Mouse (Mus musculus) CD8-positive naive resting alpha-beta T cell, adult 2 months (primary cell): ENCODE results near the gene Elovl3.
"Not testable (repeated sequence)": the region's sequence is repeated elsewhere in the genome, so short reads cannot be mapped to it uniquely, and the experiment has no call there.

Experiments
- DNase-seq, 2 experiments: peaks; one replicate each; pipeline ENCODE4 v3.0.0; 2022; ENCODE audit warnings: low read depth in 2 of 2, low spot score in 2 of 2

Gene Elovl3

GRCm38 (mm10) chr19:46135297-46135696 is 3.6 kb downstream of the Elovl3 start:
- peak; percentile 77 to 90 for DNase-seq

DNA sequence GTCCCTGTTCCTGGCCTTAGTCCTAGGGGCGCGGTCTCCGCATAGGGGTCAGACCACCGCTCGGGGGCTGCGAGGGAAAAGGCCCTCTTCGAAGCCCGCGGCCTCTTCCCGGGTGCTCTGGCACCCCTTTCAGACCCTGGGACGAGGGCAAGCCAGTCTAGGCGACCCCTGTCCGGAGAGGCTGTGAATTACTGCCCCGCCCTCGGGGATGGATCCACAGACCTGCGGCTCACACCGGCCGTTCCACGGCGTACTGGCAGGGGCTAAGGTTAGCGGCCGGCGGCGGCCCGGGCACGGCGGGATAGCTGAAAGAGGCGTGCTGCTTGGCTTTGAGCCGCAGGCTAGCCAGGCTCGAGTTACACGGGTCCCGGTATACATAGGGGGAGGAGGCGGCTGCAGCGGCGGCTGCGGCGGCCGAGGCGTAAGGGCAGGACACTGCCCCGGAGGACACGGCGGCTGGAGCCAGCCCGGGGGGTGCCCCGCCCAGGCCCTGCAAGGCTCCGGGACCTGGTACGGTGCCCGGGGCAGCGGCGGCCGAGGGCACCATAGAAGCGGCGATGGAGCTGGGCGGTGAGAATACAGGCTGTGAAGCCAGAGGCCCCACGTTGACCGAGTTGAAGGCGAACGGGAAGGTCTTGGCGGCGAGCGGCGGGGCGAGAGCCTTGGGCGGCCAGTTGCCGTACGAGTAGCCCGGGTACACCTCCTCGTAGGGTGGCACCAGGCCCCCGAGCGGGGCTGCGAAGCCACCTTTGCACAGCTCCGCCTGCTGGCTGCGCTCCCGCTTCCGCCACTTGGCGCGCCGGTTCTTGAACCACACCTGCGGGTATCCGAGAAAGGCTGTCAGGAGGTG is 4.3 kb downstream of the Elovl3 start:
- DNase-seq = peak; percentile 66 to 78

- peak; percentile 77 to 87 for DNase-seq
These were observed 5.2 kb downstream of the Elovl3 start for GRCm38 (mm10) chr19:46136639-46137580.

DNA sequence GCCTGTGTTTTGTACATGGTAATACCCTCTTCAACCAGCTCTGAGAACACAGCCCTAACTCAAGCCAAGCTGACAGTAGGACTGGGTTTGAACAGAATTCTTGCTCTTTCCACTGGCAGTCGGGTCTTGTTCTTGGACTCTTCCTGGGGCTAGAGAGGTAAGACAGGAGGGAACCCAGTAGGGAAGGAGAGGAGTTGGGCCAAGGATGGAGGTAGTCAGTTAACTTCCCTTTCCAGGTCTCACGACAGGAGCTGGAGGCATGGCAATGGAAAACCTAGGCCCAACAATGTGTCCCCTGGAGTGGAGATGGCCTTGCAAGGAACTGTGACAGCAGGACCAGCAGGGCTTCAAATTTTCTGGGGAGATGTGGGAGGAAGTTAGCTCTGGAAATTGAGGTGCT is 8.6 kb downstream of the Elovl3 start:
- no peak for DNase-seq

DNA sequence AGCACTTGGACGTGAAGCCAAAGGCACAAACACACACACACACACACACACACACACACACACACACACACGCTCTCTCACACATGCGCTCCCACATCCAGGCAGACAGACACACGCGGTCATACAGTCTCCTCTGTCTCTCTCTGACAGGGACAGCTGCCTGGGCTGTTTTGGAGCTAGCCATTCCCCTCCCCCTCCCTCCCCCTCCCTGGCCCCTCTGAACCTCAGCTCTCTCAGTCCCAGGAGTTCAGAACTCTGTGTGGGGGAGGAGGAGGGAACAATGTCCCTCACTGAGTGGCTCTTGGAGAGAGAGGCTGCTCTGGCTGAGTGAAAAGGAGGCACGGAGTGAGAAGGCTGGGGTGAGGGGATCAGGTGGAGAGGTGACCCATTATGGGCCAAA is 9.4 kb downstream of the Elovl3 start:
- no peak for DNase-seq

GRCm38 (mm10) chr19:46147511-46148371 is 16.0 kb downstream of the Elovl3 start, which contains the start of gene Pitx3:
Gene Pitx3 (minus strand): TSS chr19:46148326.
- no peak for DNase-seq

- DNase-seq = peak; percentile 61 to 73
These were observed 16.7 kb downstream of the Elovl3 start for GRCm38 (mm10) chr19:46148372-46148760.

GRCm38 (mm10) chr19:46149091-46149490 is 17.4 kb downstream of the Elovl3 start:
- no peak for DNase-seq

DNA sequence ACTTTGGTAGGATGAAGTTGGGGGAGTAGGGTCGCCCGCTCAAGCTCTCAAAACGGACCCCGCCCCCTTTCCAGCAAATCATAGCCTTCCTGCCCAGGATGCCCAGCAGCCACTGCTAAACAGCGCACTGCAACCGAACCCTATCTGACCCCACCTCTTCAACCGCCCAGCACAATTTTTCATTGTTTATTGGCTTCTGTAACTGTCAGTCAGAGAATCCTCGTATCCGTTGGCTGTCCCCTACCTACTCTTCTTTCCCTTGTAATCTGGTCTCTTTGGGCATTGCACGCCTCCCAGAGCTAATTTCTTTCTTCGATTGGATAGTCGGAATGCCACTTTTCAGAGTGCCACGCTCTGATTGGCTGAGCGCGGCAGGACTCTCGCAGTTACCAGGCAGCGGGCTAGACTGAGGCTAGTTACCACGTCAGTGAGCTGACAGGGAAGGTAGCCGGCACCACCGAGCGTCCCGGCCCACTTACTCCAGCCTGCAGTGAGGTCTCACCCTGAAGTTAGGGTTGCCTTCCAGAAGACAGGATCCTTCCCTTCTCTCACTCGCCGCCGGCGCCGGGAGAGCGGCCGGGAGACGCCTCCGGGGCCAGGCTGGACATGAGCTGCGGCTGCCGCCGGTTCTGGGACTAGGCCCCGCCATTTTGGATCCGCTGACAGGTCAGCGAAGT is 20.6 kb downstream of the Elovl3 start, which contains the start of gene Gbf1:
Gbf1 (plus strand) TSS at position 383 of the 677 bp plus-strand sequence.
- peak; percentile 87 to 89 for DNase-seq

GRCm38 (mm10) chr19:46165950-46166349 is 34.3 kb downstream of the Elovl3 start:
- no peak for DNase-seq

- not testable (repeated sequence) for DNase-seq
These were observed 35.5 kb downstream of the Elovl3 start for GRCm38 (mm10) chr19:46167169-46167568.

- DNase-seq = no peak
These were observed 37.7 kb downstream of the Elovl3 start for GRCm38 (mm10) chr19:46169396-46169795.

DNA sequence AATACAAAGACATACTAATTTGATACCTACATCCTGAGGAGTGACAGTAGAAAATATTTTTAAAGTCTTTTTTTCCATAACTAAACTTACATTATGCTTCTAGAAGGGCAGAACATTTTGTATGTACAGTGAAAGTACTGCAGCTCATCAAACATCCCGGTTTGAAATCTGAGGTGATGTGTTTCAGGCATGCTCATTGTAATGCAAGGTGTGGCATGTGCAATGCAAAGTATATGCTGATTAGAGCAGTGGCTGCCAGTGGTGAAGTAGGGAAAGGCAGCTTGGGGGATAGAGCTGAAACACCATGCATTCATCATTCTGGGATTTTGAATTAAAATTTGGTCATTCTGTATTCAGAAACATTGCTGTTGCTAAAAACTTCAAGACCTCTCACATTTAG is 38.2 kb downstream of the Elovl3 start:
- DNase-seq = no peak

GRCm38 (mm10) chr19:46172541-46172940 is 40.8 kb downstream of the Elovl3 start:
- DNase-seq = no peak

DNA sequence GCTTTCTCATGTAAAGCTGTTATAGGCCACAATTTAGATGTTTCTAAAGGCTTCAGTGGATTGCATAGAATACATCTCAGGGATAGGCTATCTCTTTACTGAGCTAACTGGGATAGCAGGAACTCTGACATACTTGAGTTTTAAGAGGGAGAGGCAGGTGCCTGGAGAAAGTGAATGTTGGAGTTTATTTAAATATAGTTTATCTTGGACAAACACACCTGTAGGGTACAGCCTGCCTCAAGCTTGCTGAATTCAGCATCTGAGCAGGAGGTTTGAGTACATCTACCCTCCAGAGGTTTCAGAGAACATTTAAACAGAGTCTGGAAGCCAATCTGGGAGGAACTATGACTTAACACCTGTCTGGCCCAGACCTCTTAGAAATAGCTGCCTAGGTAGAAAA is 43.5 kb downstream of the Elovl3 start:
- no peak for DNase-seq

- no peak for DNase-seq
These were observed 45.3 kb downstream of the Elovl3 start for GRCm38 (mm10) chr19:46177046-46177445.

- no peak for DNase-seq
These were observed 48.6 kb downstream of the Elovl3 start for GRCm38 (mm10) chr19:46180274-46180673.

DNA sequence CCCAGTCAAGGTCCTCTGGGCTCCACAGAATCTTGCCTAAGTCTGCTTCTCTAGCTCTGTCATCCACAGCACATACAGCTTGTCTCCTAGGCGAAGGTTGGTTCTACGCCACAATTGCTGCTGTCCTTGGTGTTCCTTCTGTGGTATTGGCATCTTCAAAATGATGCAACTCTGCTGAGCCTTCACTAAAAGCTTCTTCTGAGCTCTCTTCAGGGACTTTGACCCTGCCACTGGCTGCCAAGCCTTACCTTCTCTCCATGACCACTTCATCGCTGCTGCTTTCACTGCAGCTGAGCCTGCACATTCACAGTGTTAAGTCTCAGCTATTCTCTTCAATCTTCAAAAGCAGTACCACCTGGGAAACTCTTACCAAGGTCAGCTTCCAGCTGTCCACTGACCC is 50.5 kb downstream of the Elovl3 start:
- no peak for DNase-seq
